Mouse (Mus musculus) forebrain, embryonic 12.5 days (tissue): Measurements from ENCODE around the gene Ran. TPM values are rescaled to one million over a fixed set of nuclear protein-coding genes. Genes with fewer than 3 reads are reported as not detected.

Source experiments
- ATAC-seq: fragments of 200-750 bp; cut with Nextera tagmentation; 2 replicates; pipeline ENCODE4 v1.8.0; 2017; ENCODE audit warnings: moderate TSS enrichment; ENCODE audit not compliant: low FRiP score
- H3K27ac ChIP-seq: fragments of 300-500 bp; sonication (generic); 2 replicates; pipeline ENCODE4 v1.5.1; 2016; ENCODE audit warnings: mild to moderate bottlenecking
- H3K27me3 ChIP-seq: fragments of 300-500 bp; sonication (generic); 2 replicates; pipeline ENCODE4 v1.6.1; 2016; ENCODE audit warnings: mild to moderate bottlenecking
- H3K36me3 ChIP-seq: fragments of 300-500 bp; sonication (generic); replicated peaks from 2 replicates; pipeline ENCODE4 v1.6.1; 2016; ENCODE audit warnings: mild to moderate bottlenecking
- H3K4me1 ChIP-seq: fragments of 300-500 bp; sonication (generic); 2 replicates; pipeline ENCODE4 v1.6.1; 2016
- H3K4me2 ChIP-seq: fragments of 300-500 bp; sonication (generic); 2 replicates; pipeline ENCODE4 v1.6.1; 2016; ENCODE audit warnings: mild to moderate bottlenecking, moderate library complexity
- H3K4me3 ChIP-seq: fragments of 300-500 bp; sonication (generic); replicated peaks from 2 replicates; pipeline ENCODE4 v1.5.1; 2016; ENCODE audit warnings: mild to moderate bottlenecking
- H3K9ac ChIP-seq: fragments of 300-500 bp; sonication (generic); 2 replicates; pipeline ENCODE4 v1.6.1; 2016; ENCODE audit warnings: mild to moderate bottlenecking
- H3K9me3 ChIP-seq: fragments of 300-500 bp; sonication (generic); 2 replicates; pipeline ENCODE4 v1.6.1; 2016
- WGBS: fragments of 180-500 bp; shearing (Covaris S2); methylation state at CpG from one replicate; pipeline ENCODE4 v1.1.7; 2016; 5-methylcytosine and 5-hydroxymethylcytosine counted together
- polyA plus RNA-seq: library from polyadenylated mRNA; unstranded; fragments of >200 nt; fragmentation: Nextera tagmentation; extraction: Ambion mirVana; gene quantifications from 2 replicates; pipeline ENCODE4 v1.2.1, GENCODE M21; 2016

The Ran gene
- polyA plus RNA-seq, 1 experiment from 2014 or later = 821 TPM

GRCm38 (mm10) chr5:129049372-129049771 lies 29.5 kb downstream of the Ran start:
- Histone ChIP-seq H3K4me1 (peaks cover 38% of the 10 kb centered on the region), H3K9me3 (no peaks in the 10 kb centered on the region)
- 67% methylated on average over 9 of the region's 9 CpGs for WGBS

GRCm38 (mm10) chr5:129051910-129052309 lies 32.0 kb downstream of the Ran start:
- Histone ChIP-seq H3K27me3 (peaks cover 5% of the 10 kb centered on the region; the same call in 1 of the 2 replicates), H3K4me3 (no peak overlapping the region), H3K9ac (no peak overlapping the region), H3K36me3 (no peaks in the 10 kb centered on the region), H3K27ac (peak overlapping the region; percentile 5; the same call in 1 of the 2 replicates), H3K9me3 (no peaks in the 10 kb centered on the region), H3K4me2 (no peak overlapping the region), H3K4me1 (peaks cover 25% of the 10 kb centered on the region)
- 86% methylated on average over 3 of the region's 3 CpGs for WGBS
- no peak for ATAC-seq

More at GRCm38 (mm10) chr5:129049372-129049771, 29.5 kb downstream of the Ran start:
- Histone ChIP-seq H3K4me3 (no peak overlapping the region), H3K36me3 (no peaks in the 10 kb centered on the region), H3K4me2 (no peak overlapping the region), H3K27me3 (peaks cover 3% of the 10 kb centered on the region; the same call in 1 of the 2 replicates), H3K9ac (no peak overlapping the region), H3K27ac (0 out of 2 replicates have a peak overlapping the region, but pooled peaks have one; percentile 42)
- no peak for ATAC-seq

- 0 out of 2 replicates have a peak overlapping the region, but pooled peaks have one; percentile 5 for H3K4me3 ChIP-seq
- peak overlapping the region; percentile 37 for H3K4me2 ChIP-seq
- H3K27me3 ChIP-seq = peaks cover 6% of the 10 kb centered on the region; the same call in 1 of the 2 replicates
- ATAC-seq = peak; percentile 88
- H3K36me3 ChIP-seq = no peaks in the 10 kb centered on the region
- peaks cover 25% of the 10 kb centered on the region for H3K4me1 ChIP-seq
- H3K9ac ChIP-seq = 0 out of 2 replicates have a peak overlapping the region, but pooled peaks have one; percentile 3
- 6% methylated on average over 20 of the region's 20 CpGs for WGBS
- H3K27ac ChIP-seq = peak overlapping the region; percentile 89
- H3K9me3 ChIP-seq = no peaks in the 10 kb centered on the region
These were observed 32.9 kb downstream of the Ran start for GRCm38 (mm10) chr5:129052636-129053355.

- Histone ChIP-seq H3K27ac (no peak overlapping the region), H3K4me2 (no peak overlapping the region), H3K36me3 (no peaks in the 10 kb centered on the region), H3K27me3 (peaks cover 7% of the 10 kb centered on the region; the same call in 1 of the 2 replicates), H3K4me3 (no peak overlapping the region), H3K9ac (no peak overlapping the region), H3K4me1 (peaks cover 13% of the 10 kb centered on the region), H3K9me3 (no peaks in the 10 kb centered on the region)
- 89% methylated on average over 9 of the region's 9 CpGs for WGBS
- ATAC-seq = no peak
These were observed 34.9 kb downstream of the Ran start for GRCm38 (mm10) chr5:129054675-129055284.

- Histone ChIP-seq H3K36me3 (no peaks in the 10 kb centered on the region), H3K27ac (no peak overlapping the region), H3K9me3 (no peaks in the 10 kb centered on the region), H3K4me3 (no peak overlapping the region), H3K9ac (no peak overlapping the region), H3K27me3 (peaks cover 34% of the 10 kb centered on the region), H3K4me2 (no peak overlapping the region), H3K4me1 (peaks cover 7% of the 10 kb centered on the region)
- 84% methylated on average over 3 of the region's 3 CpGs for WGBS
- no peak for ATAC-seq
These were observed 39.2 kb downstream of the Ran start for GRCm38 (mm10) chr5:129059116-129059515.

- peaks cover 7% of the 10 kb centered on the region for H3K4me1 ChIP-seq
- H3K36me3 ChIP-seq = no peaks in the 10 kb centered on the region
- H3K27ac ChIP-seq = no peak overlapping the region
- no peak overlapping the region for H3K4me2 ChIP-seq
- H3K4me3 ChIP-seq = no peak overlapping the region
- H3K9me3 ChIP-seq = no peaks in the 10 kb centered on the region
- peaks cover 31% of the 10 kb centered on the region for H3K27me3 ChIP-seq
- no peak overlapping the region for H3K9ac ChIP-seq
- WGBS = 21% methylated on average over 13 of the region's 13 CpGs
- peak; percentile 55; the same call in 1 of the 2 replicates for ATAC-seq
These were observed 41.7 kb downstream of the Ran start for GRCm38 (mm10) chr5:129061579-129061978.

- Histone ChIP-seq H3K4me3 (peak overlapping the region; percentile 25), H3K36me3 (no peaks in the 10 kb centered on the region), H3K9me3 (no peaks in the 10 kb centered on the region), H3K4me2 (peak overlapping the region; percentile 52), H3K9ac (0 out of 2 replicates have a peak overlapping the region, but pooled peaks have one; percentile 17), H3K27ac (0 out of 2 replicates have a peak overlapping the region, but pooled peaks have one; percentile 5), H3K27me3 (peaks cover 28% of the 10 kb centered on the region), H3K4me1 (peaks cover 7% of the 10 kb centered on the region)
- ATAC-seq = peak; percentile 67
- WGBS = 15% methylated on average over 21 of the region's 21 CpGs
These were observed 43.3 kb downstream of the Ran start for GRCm38 (mm10) chr5:129063037-129063791.

GRCm38 (mm10) chr5:129063792-129064087 lies 43.9 kb downstream of the Ran start:
- H3K4me1 ChIP-seq = peaks cover 7% of the 10 kb centered on the region
- 0 out of 2 replicates have a peak overlapping the region, but pooled peaks have one; percentile 17 for H3K9ac ChIP-seq
- ATAC-seq = peak; percentile 20; the same call in 1 of the 2 replicates
- H3K27ac ChIP-seq = 0 out of 2 replicates have a peak overlapping the region, but pooled peaks have one; percentile 5
- H3K4me2 ChIP-seq = peak overlapping the region; percentile 52
- peaks cover 28% of the 10 kb centered on the region for H3K27me3 ChIP-seq
- no peaks in the 10 kb centered on the region for H3K9me3 ChIP-seq
- no peaks in the 10 kb centered on the region for H3K36me3 ChIP-seq
- 52% methylated on average over 8 of the region's 8 CpGs for WGBS
- peak overlapping the region; percentile 25 for H3K4me3 ChIP-seq

- Histone ChIP-seq H3K27me3 (peaks cover 28% of the 10 kb centered on the region), H3K9ac (no peak overlapping the region), H3K36me3 (no peaks in the 10 kb centered on the region), H3K27ac (no peak overlapping the region), H3K4me1 (peaks cover 7% of the 10 kb centered on the region), H3K4me2 (no peak overlapping the region), H3K4me3 (no peak overlapping the region), H3K9me3 (no peaks in the 10 kb centered on the region)
- ATAC-seq = no peak
- WGBS = 74% methylated on average over 11 of the region's 11 CpGs
These were observed 44.3 kb downstream of the Ran start for GRCm38 (mm10) chr5:129064186-129064585.

- peaks cover 22% of the 10 kb centered on the region for H3K27me3 ChIP-seq
- no peak overlapping the region for H3K4me2 ChIP-seq
- no peaks in the 10 kb centered on the region for H3K36me3 ChIP-seq
- H3K27ac ChIP-seq = no peak overlapping the region
- H3K9ac ChIP-seq = no peak overlapping the region
- no peaks in the 10 kb centered on the region for H3K9me3 ChIP-seq
- no peak for ATAC-seq
- no peak overlapping the region for H3K4me3 ChIP-seq
- peaks cover 7% of the 10 kb centered on the region for H3K4me1 ChIP-seq
- WGBS = 78% methylated on average over 12 of the region's 12 CpGs
These were observed 45.4 kb downstream of the Ran start for GRCm38 (mm10) chr5:129065301-129065700.

GRCm38 (mm10) chr5:129065946-129066345 lies 46.1 kb downstream of the Ran start:
- no peaks in the 10 kb centered on the region for H3K36me3 ChIP-seq
- peaks cover 15% of the 10 kb centered on the region for H3K27me3 ChIP-seq
- H3K4me3 ChIP-seq = no peak overlapping the region
- no peaks in the 10 kb centered on the region for H3K9me3 ChIP-seq
- peaks cover 10% of the 10 kb centered on the region for H3K4me1 ChIP-seq
- H3K9ac ChIP-seq = no peak overlapping the region
- no peak for ATAC-seq
- 88% methylated on average over 9 of the region's 9 CpGs for WGBS
- H3K27ac ChIP-seq = no peak overlapping the region
- H3K4me2 ChIP-seq = no peak overlapping the region
